Mouse (Mus musculus) small intestine, adult 2 months (tissue): Measurements from ENCODE around the gene Htr3b.

Experiments used
- CTCF ChIP-seq: fragments of 200-500 bp; IDR thresholded peaks from 2 replicates; pipeline ENCODE4 v1.5.1; 2012; ENCODE audit warnings: low read depth, mild to moderate bottlenecking, control low read depth, inconsistent platforms, low read length, moderate library complexity, mixed read lengths; ENCODE audit not compliant: insufficient replicate concordance, insufficient read length; ENCODE audit errors: extremely low read depth
- POLR2A ChIP-seq: fragments of 200-500 bp; IDR thresholded peaks from 2 replicates; pipeline ENCODE4 v1.6.1; 2012; ENCODE audit warnings: low read depth, mild to moderate bottlenecking, control low read depth, inconsistent platforms, low read length, moderate library complexity

DNA sequence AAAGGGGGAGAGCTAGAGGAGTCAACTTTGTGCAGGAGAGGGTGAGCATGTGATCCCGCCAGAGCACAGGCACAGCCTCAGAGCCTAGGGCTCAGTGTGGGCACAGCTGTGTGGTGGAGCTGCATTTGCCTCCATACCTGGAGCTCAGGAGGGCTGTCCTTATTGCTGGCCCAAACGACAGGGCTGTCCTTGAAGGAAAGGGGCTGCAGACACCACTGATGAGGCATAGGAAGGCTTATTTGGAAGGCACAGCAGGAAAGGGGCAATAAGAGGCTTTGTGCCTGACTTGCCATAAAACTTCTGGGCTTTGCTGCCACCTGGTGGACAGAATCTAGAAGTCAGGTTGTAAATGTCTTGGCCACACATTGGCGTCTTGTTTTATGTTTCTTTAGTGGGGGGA lies 70.8 kb downstream of the Htr3b start:
- TF ChIP-seq POLR2A, result no peak
- peak; percentile 41; the same call in 1 of the 2 replicates for TF ChIP-seq CTCF
